Mouse (Mus musculus) E14TG2a.4 (cell line): ENCODE measurements around the gene Spry1.

ENCODE experiments used
- CTCF ChIP-seq: conservative IDR thresholded peaks from 2 replicates; pipeline ENCODE4 v1.5.1; 2014; ENCODE audit warnings: low read length
- POU5F1 ChIP-seq: IDR thresholded peaks from 2 replicates; pipeline ENCODE4 v1.6.1; 2014; ENCODE audit warnings: low read length, borderline replicate concordance

DNA sequence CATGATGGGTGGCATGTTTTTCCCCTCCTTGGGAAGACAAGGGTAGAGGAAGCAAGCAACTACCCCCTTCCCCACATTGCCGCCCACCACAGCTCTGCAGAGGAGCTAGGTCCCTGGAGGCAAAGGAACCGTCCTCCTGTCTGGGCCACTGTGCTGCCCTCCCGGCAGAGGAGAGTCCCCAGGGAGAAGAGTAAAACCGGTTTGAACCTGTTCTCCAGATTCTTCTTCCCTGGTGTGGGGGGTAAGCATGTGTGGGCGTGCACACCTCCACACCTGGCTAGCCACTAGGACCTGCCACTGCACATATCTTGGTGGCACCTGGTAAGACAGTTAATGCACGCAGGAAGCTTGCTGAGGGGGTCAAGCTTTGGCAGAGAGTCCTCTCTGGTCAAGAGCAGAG lies 43.2 kb upstream of the Spry1 start:
- TF ChIP-seq CTCF (no peak), POU5F1 (no peak)
